Comparison of ENCODE assay signal across 7 mouse cellular contexts in genomic region chr3:136670110-136670359, GRCm38 (mm10). TPM values are rescaled to one million over a fixed set of nuclear protein-coding genes. Genes with fewer than 3 reads are reported as not detected.
DNase-seq lines count a peak whose midpoint lies in the region; ATAC-seq and TF ChIP-seq lines count a peak whose summit lies in the region.

TSS of gene Ppp3ca (plus strand) at chr3:136670124.

- no peaks in the 10 kb centered on the region for H3K9me3 ChIP-seq in ES-Bruce4 (replicated peaks; ENCODE audit: control insufficient read depth, insufficient read depth, low read length, poor library complexity, severe bottlenecking)
- no peaks in the 10 kb centered on the region for H3K9me3 ChIP-seq in forebrain, embryonic 12.5 days
- H3K9me3 ChIP-seq in hindbrain, embryonic 10.5 days: no peaks in the 10 kb centered on the region
- H3K9me3 ChIP-seq in liver, embryonic 13.5 days (replicated peaks): no peaks in the 10 kb centered on the region

- no peaks in the 10 kb centered on the region for H3K36me3 ChIP-seq in C2C12 (ENCODE audit: control insufficient read depth, insufficient read depth)
- H3K36me3 ChIP-seq in ES-Bruce4 (ENCODE audit: control insufficient read depth, insufficient read depth, low read length, poor library complexity, severe bottlenecking): no peaks in the 10 kb centered on the region
- H3K36me3 ChIP-seq in forebrain, embryonic 12.5 days (replicated peaks): no peaks in the 10 kb centered on the region
- H3K36me3 ChIP-seq in hindbrain, embryonic 10.5 days: no peaks in the 10 kb centered on the region
- H3K36me3 ChIP-seq in liver, embryonic 13.5 days: no peaks in the 10 kb centered on the region

- peak within 1 kb of the TSS; percentile 60 for H3K4me3 ChIP-seq in C2C12 (ENCODE audit: insufficient read depth, poor library complexity, severe bottlenecking)
- H3K4me3 ChIP-seq in ES-Bruce4 (ENCODE audit: low read depth, low read length): peak within 1 kb of the TSS; percentile 82
- H3K4me3 ChIP-seq in forebrain, embryonic 12.5 days (replicated peaks): peak within 1 kb of the TSS; percentile 83
- H3K4me3 ChIP-seq in hindbrain, embryonic 10.5 days: peak within 1 kb of the TSS; percentile 90
- H3K4me3 ChIP-seq in liver, embryonic 13.5 days (replicated peaks): peak within 1 kb of the TSS; percentile 84

- TF ChIP-seq CTCF in C2C12 (IDR thresholded peaks at IDR 0.05; ENCODE audit: control insufficient read depth, insufficient read depth, insufficient read length) (peak; percentile 59), ES-Bruce4 (IDR thresholded peaks at IDR 0.05; ENCODE audit: low read depth, low read length) (no peak)

- peaks cover 15% of the 10 kb centered on the region for H3K79me3 ChIP-seq in C2C12 (ENCODE audit: low read depth)

- H3K27ac ChIP-seq in ES-Bruce4 (ENCODE audit: insufficient read depth, low read length): no peak within 1 kb of the TSS
- H3K27ac ChIP-seq in forebrain, embryonic 12.5 days: peak within 1 kb of the TSS; percentile 95
- H3K27ac ChIP-seq in hindbrain, embryonic 10.5 days: peak within 1 kb of the TSS; percentile 95
- peak within 1 kb of the TSS; percentile 83 for H3K27ac ChIP-seq in liver, embryonic 13.5 days

- peaks cover 45% of the 10 kb centered on the region for H3K79me2 ChIP-seq in C2C12 (ENCODE audit: control insufficient read depth, insufficient read depth)

- WGBS in forebrain, embryonic 12.5 days: 0% methylated on average over 19 of the region's 43 CpGs
- WGBS in hindbrain, embryonic 10.5 days: 5% methylated on average over 43 of the region's 43 CpGs
- WGBS in liver, embryonic 13.5 days (ENCODE audit: insufficient replicate concordance): 0% methylated on average over 34 of the region's 43 CpGs

- H3K4me2 ChIP-seq in forebrain, embryonic 12.5 days: peak within 1 kb of the TSS; percentile 77
- peak within 1 kb of the TSS; percentile 95 for H3K4me2 ChIP-seq in liver, embryonic 13.5 days

- no peaks in the 10 kb centered on the region for H3K27me3 ChIP-seq in C2C12 (ENCODE audit: control insufficient read depth, insufficient read depth, insufficient read length)
- no peaks in the 10 kb centered on the region for H3K27me3 ChIP-seq in ES-Bruce4 (ENCODE audit: control insufficient read depth, insufficient read depth, low read length, poor library complexity, severe bottlenecking)
- no peaks in the 10 kb centered on the region for H3K27me3 ChIP-seq in forebrain, embryonic 12.5 days
- H3K27me3 ChIP-seq in hindbrain, embryonic 10.5 days (ENCODE audit: insufficient read depth, poor library complexity, severe bottlenecking): no peaks in the 10 kb centered on the region
- H3K27me3 ChIP-seq in liver, embryonic 13.5 days: no peaks in the 10 kb centered on the region

- 0 out of 2 replicates have a peak, but pooled peaks have one; percentile 48 for ATAC-seq in forebrain, embryonic 12.5 days (ENCODE audit: low FRiP score)
- no peak for ATAC-seq in liver, embryonic 13.5 days (ENCODE audit: low read depth)

- peak within 1 kb of the TSS; percentile 74 for H3K9ac ChIP-seq in ES-Bruce4 (ENCODE audit: low read depth, poor library complexity, severe bottlenecking)
- H3K9ac ChIP-seq in forebrain, embryonic 12.5 days: peak within 1 kb of the TSS; percentile 87
- peak within 1 kb of the TSS; percentile 88 for H3K9ac ChIP-seq in liver, embryonic 13.5 days

- no peak for TF ChIP-seq POLR2A in ES-Bruce4 (IDR thresholded peaks at IDR 0.05; ENCODE audit: insufficient read depth, low read length)

- DNase-seq in hindbrain, embryonic 10.5 days (ENCODE audit: low spot score): no peak
- DNase-seq in liver, embryonic 13.5 days: no peak
- DNase-seq in retina, embryonic 14.5 days (ENCODE audit: low spot score): no peak
- DNase-seq in T-cell, adult 2 months (ENCODE audit: low spot score): no peak

- H3K4me1 ChIP-seq in ES-Bruce4 (ENCODE audit: control insufficient read depth, insufficient read depth, low read length): peaks cover under 1% of the 10 kb centered on the region
- H3K4me1 ChIP-seq in forebrain, embryonic 12.5 days: peaks cover 21% of the 10 kb centered on the region
- H3K4me1 ChIP-seq in hindbrain, embryonic 10.5 days (replicated peaks): peaks cover 22% of the 10 kb centered on the region
- H3K4me1 ChIP-seq in liver, embryonic 13.5 days (replicated peaks): peaks cover 32% of the 10 kb centered on the region

- TF ChIP-seq EP300 in ES-Bruce4 (IDR thresholded peaks at IDR 0.05; ENCODE audit: insufficient read depth, low read depth, low read length): no peak

- peak within 1 kb of the TSS; percentile 85 for H3ac ChIP-seq in C2C12 (ENCODE audit: control insufficient read depth, insufficient read length, low read depth)

TF ChIP-seq in C2C12, 6 proteins besides CTCF, POLR2A, EP300 and RAD21:
- TF ChIP-seq CEBPB (IDR thresholded peaks at IDR 0.05; ENCODE audit: low read depth): no peak
- TF ChIP-seq MAX (IDR thresholded peaks at IDR 0.05): no peak
- TF ChIP-seq USF1 (IDR thresholded peaks at IDR 0.05; ENCODE audit: low read depth): no peak
- TF ChIP-seq MYOD1 (IDR thresholded peaks at IDR 0.05; ENCODE audit: control insufficient read depth, insufficient read length, low read depth): no peak
- TF ChIP-seq FOSL1 (IDR thresholded peaks at IDR 0.05; ENCODE audit: insufficient read depth, low read length, poor library complexity, severe bottlenecking): no peak
- no peak for TF ChIP-seq MYOG (IDR thresholded peaks at IDR 0.05; ENCODE audit: control insufficient read depth, extremely low read depth, insufficient read length)

RNA-seq across cellular contexts. Expression of gene Ppp3ca, which starts in this region (rescaled TPM):
- 9.7 TPM for polyA plus RNA-seq in C2C12 (2012; fragmentation: generic; extraction: Trizol)
- 28.1 and 29.4 TPM in 2 replicates for polyA plus RNA-seq in ES-Bruce4 (2011; ENCODE audit: insufficient read depth, insufficient read length, low read depth, missing spikeins)
- polyA plus RNA-seq in forebrain, embryonic 12.5 days (2016; fragmentation: Nextera tagmentation; extraction: Ambion mirVana): 84.3 and 92.4 TPM in 2 replicates
- 29.3 and 44.0 TPM in 2 replicates for polyA plus RNA-seq in hindbrain, embryonic 10.5 days (2016; fragmentation: Nextera tagmentation; extraction: Ambion mirVana)
- polyA plus RNA-seq in liver, embryonic 13.5 days (2015; fragmentation: Nextera tagmentation; extraction: Ambion mirVana): 11.3 and 13.6 TPM in 2 replicates
